Mouse (Mus musculus): ENCODE results near the gene Per1. TPM values are rescaled to one million over a fixed set of nuclear protein-coding genes. Genes with fewer than 3 reads are reported as not detected.

Gene Per1
- total RNA-seq, 2 experiments from 2014 or later, result 78.2 to 92.8 TPM

DNA sequence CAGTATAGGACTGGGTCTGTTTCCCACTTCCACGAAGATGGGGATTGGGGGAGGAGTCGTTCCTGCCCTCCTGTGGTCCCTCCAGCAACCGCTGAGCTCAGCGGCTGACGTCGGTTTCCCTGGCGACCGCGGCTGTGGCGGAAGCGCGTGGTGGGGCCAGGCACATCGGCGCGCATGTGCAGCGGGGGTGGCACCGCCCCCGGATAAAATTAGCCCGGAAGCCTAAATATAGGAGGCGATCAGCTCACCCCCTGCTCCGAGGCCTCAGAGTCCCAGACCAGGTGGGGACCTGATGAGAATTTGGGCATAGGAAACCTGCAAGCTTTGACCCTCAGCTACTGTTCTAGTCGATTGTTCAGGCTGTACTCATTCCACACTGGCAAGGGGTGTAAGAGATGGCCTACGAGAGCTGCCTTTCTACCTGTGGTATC is 4.9 kb downstream of the Per1 start:
- DNase-seq, result peak; percentile 93 to 94

DNA sequence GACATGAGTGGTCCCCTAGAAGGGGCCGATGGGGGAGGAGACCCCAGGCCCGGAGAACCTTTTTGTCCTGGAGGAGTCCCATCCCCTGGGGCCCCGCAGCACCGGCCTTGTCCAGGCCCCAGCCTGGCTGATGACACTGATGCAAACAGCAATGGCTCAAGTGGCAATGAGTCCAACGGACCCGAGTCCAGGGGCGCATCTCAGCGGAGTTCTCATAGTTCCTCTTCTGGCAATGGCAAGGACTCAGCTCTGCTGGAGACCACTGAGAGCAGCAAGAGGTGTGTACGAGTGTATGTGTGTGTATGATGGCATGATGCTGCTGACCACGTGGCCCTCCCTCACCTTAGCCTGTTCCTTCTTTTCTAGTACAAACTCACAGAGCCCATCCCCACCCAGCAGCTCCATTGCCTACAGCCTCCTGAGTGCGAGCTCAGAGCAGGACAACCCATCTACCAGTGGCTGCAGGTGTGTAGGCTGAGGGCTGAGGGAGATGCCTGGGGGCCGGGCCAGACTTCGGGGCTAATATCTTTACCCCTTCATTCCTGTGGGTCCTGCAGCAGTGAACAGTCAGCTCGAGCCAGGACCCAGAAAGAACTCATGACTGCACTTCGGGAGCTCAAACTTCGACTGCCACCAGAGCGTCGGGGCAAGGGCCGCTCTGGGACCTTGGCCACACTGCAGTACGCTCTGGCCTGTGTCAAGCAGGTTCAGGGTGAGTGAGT is 5.8 kb downstream of the Per1 start:
- no peak for DNase-seq

DNA sequence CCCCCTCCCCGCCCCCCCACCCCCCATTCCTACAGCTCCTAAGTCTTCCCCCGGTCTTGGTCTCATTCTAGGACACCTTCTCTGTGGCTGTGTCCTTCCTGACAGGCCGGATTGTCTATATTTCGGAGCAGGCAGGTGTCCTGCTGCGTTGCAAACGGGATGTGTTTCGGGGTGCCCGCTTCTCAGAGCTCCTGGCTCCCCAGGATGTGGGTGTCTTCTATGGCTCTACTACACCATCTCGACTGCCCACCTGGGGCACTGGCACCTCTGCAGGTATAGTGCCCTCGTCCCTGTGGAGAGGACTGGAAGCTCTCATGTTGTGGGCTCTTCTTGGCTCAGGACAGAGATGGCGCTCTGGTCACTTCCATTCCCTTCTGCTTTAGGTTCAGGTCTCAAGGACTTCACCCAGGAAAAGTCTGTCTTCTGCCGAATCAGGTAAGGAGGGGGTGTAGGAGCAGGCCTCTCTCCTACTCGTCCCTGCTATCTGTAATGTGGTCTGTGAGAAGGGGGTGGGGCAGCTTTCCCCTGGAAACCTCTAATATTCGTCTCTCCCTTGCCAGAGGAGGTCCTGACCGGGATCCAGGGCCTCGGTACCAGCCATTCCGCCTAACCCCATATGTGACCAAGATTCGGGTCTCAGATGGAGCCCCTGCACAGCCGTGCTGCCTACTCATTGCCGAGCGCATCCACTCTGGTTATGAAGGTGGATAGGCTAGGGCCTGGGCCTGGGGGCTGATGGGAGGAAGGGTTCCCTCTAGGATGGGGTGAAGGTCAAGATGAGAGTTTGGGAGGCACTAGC is 6.8 kb downstream of the Per1 start:
- no peak for DNase-seq

DNA sequence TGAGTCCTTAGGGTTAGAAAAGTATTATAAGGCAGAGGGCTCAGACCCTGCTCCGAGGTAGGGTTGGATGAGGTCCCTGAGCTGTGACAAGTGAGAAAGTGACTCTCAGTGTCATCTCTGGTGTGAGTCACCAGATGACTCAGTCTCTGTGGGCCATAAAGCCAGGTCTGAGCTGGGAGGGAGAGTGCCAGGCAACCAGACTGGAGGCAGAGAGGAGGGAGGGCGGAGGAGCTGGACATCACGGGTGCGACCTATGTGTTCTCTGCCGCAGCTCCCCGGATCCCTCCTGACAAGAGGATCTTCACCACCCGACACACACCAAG is 7.3 kb downstream of the Per1 start:
- no peak for DNase-seq

DNA sequence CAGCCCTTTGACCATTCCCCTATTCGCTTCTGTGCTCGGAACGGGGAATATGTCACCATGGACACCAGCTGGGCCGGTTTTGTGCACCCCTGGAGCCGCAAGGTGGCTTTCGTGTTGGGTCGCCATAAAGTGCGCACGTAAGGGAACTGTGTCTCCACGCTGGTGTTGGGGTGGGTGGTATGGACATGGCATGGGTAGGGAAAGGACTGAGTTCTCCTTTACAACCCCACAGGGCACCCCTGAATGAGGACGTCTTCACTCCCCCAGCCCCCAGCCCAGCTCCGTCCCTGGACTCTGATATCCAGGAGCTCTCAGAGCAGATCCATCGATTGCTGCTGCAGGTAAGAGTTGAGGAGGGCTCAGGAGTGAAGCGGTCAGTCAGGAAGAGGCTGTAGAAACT is 8.1 kb downstream of the Per1 start:
- no peak for DNase-seq

- no peak for DNase-seq
Measured at GRCm38 (mm10) chr11:69103531-69104435, 8.8 kb downstream of the Per1 start.

DNA sequence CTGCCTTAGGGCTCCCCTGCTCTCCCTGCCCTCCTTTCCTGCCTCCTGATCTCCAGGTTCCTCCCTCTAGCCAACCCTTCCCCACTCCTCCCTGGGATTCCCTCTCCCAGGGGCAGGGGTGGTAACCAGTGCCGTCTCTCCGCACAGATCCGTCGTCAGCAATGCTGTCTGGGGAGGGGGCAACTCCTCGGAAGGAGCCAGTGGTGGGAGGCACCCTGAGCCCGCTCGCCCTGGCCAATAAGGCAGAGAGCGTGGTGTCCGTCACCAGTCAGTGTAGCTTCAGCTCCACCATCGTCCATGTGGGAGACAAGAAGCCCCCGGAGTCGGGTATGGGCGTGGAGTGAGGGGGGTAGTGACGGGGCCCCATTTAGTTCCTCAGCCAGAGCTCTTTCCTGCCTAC is 9.5 kb downstream of the Per1 start:
- no peak for DNase-seq

DNA sequence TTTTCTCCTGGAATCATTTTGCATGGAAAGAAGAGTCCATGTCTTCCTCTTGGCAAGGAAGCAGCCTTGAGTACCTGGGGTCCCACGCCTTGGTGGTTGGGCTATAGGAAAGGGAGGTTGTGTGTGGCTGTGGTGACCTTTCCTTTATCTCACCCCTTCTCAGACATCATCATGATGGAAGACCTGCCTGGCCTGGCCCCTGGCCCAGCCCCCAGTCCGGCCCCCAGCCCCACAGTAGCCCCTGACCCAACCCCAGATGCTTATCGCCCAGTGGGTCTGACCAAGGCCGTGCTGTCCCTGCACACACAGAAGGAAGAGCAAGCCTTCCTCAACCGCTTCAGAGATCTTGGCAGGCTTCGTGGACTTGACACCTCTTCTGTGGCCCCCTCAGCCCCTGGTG is 10.2 kb downstream of the Per1 start:
- no peak for DNase-seq

- DNase-seq, result no peak
Measured at GRCm38 (mm10) chr11:69105796-69106195, 10.8 kb downstream of the Per1 start.

GRCm38 (mm10) chr11:69106299-69106698 is 11.3 kb downstream of the Per1 start:
- no peak for DNase-seq

DNA sequence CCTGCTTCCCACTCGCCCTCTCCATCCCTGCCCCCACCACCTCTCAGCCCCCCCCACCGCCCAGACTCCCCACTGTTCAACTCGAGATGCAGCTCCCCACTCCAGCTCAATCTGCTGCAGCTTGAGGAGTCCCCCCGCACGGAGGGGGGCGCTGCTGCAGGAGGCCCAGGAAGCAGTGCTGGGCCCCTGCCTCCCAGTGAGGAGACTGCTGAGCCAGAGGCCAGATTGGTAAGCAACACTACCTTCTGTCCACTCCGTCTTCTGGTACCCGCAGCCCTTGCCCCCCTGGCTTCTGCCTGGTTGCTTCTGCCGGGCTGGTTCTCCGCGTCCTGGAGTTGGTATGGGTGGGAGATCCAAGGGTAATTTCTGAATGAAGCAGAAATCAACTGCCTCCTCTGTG is 11.8 kb downstream of the Per1 start:
- DNase-seq, result no peak

DNA sequence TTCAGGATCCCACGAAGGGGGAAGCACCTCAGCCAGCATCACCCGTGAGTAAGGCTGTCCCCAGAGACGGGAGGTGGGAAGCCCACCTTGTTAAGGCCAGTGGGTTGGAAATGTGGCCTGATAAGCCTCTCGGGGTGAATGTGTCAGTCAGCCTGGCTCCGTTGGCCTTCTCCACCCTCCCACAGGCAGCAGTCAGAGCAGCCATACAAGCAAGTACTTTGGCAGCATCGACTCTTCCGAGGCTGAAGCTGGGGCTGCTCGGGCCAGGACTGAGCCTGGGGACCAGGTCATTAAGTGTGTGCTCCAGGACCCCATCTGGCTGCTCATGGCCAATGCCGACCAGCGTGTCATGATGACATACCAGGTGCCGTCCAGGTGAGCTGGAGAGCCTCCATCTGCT is 12.7 kb downstream of the Per1 start:
- no peak for DNase-seq

- no peak for DNase-seq
Measured at GRCm38 (mm10) chr11:69108223-69108622, 13.2 kb downstream of the Per1 start.

- no peak for DNase-seq
Measured at GRCm38 (mm10) chr11:69109032-69109900, 14.2 kb downstream of the Per1 start.

DNA sequence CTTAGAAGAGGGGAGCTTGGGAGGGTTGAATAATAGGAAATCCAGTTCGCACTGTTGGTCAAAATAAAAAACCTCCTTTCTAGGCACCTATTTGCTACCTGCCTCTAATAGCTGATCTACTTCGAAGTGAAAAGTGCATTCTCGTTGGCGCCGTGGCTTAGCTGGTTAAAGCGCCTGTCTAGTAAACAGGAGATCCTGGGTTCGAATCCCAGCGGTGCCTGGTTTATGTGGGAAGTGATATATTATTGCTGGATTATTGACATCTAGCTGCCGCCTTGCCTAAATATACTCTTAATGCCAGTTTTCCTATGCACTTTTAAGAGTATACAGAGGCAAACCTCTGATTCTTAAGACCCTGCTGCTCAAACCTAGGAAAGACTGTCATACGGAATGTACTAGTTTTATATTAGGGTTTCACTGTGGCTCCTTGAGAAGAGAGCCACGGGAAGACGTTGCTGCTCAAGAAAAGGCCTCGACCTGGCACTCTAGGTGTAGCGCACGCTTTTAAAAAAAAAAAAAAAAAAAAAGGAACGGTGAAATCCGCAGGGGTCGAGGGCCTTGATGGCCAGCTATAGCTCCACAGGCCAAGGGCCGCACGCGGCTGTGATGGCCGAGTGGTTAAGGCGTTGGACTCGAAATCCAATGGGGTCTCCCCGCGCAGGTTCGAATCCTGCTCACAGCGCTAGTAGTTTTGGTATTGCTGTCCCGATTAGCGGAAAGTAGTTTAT is 15.5 kb downstream of the Per1 start:
- DNase-seq, result peak; percentile 88 to 90

- DNase-seq, result no peak
Measured at GRCm38 (mm10) chr11:69111051-69111810, 16.2 kb downstream of the Per1 start.

DNA sequence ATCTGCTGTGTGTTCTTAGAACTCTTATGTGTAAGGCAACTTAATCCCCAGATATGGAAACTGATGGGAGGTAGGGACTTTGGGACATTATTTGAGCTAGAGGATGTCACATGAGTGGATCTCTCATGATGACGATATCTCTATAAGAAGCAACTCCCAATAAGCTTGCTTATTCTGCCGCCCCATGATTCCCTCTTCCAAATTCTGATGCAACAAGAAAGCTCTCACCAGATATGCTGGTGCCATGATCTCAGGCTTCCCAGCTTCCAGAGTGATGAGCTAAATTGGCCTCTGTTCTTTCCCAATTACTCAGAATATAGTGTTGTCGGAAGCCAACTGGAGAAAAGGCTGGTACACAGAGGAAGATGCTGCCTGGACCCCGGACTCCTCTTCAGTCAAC is 16.8 kb downstream of the Per1 start:
- no peak for DNase-seq

DNA sequence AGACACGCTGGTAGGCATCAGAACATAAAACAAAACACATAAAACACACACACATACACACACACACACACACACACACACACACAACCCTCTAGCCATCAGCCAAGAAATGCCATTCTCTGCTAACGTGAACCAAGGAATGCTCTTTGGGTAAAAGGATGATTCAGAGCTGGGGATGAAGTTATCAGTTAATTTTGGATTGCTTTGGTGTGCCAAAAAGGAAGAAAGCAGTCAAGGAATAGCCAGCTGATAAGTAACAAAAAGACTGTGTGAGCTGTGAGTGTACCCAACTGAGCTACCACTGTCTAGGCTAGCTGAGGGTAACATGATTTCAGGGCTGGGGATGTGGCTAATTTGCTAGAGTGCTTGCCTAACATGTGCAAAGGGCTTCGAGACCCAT is 19.0 kb downstream of the Per1 start:
- no peak for DNase-seq

DNA sequence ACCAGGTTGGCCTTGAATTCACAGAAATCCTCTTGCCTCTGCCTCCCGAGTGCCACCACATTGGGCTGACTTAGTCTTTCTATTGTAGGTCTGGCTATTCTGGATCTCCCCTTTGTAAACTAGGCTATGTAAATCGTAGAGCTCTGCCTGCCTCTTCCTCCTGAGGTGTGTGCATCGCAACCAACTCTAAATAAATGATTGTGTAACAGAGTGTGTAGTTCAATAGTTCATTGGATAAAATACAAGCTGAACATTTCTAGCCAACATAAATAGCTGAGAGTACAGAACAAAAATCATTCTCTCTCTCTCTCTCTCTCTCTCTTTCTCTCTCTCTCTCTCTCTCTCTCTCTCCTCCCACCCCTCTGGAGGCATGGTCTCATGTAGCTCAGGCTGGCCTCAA is 19.6 kb downstream of the Per1 start:
- DNase-seq, result no peak

GRCm38 (mm10) chr11:69116843-69117242 is 21.8 kb downstream of the Per1 start:
- no peak for DNase-seq

Measured in layer of hippocampus, postnatal 36 days (tissue).